Mouse (Mus musculus): Measurements from ENCODE around the gene Dmxl2. TPM values are rescaled to one million over a fixed set of nuclear protein-coding genes. Genes with fewer than 3 reads are reported as not detected.

The Dmxl2 gene
- total RNA-seq, 4 experiments from 2014 or later: 184 to 220 (median 198) TPM

GRCm38 (mm10) chr9:54316363-54316762, 185.1 kb downstream of the Dmxl2 start:
- DNase-seq (ENCODE audit: low spot score in 2 of 2): no peak

Other genes starting within 250 kb of the Dmxl2 start
- gene Cyp19a1, start 233.5 kb downstream of the Dmxl2 start, total RNA-seq (2022): under 1 TPM in 1 of 4 experiments, not detected in 3; 0.27 TPM
- 1 to 10 TPM in 2 of 4 experiments, under 1 TPM in 2; 0.93 to 4.7 (median 2.0) TPM for gene Gldn, start 215.1 kb downstream of the Dmxl2 start, total RNA-seq (2022)
- gene Sh2d7, start 37.4 kb upstream of the Dmxl2 start, total RNA-seq (2022): not detected
- 10 to 100 TPM; 22.5 to 25.8 (median 24.4) TPM for gene Cib2, start 58.6 kb upstream of the Dmxl2 start, total RNA-seq (2022)
- 100 to 1,000 TPM; 161 to 184 (median 169) TPM for gene Idh3a, start 84.7 kb upstream of the Dmxl2 start, total RNA-seq (2022)
- 100 to 1,000 TPM; 101 to 114 (median 106) TPM for gene Acsbg1, start 160.2 kb upstream of the Dmxl2 start, total RNA-seq (2022)
- 10 to 100 TPM; 39.8 to 61.1 (median 47.2) TPM for gene Dnaja4, start 197.2 kb upstream of the Dmxl2 start, total RNA-seq (2022)
- gene Wdr61, start 232.9 kb upstream of the Dmxl2 start, total RNA-seq (2022): 10 to 100 TPM; 56.4 to 59.6 (median 58.4) TPM

All from layer of hippocampus, adult 8-10 months (tissue).